Mouse (Mus musculus) T-helper 1 cell (primary cell): ENCODE measurements at regions not wholly inside any gene's neighbourhood (a gene's known extent, or its start where the extent isn't known, plus 50 kb on each side); places are given as distances from the start of the nearest gene placed in this dataset.

ENCODE experiments used
- in situ Hi-C: fragments of 300-600 bp; cut with MboI, MseI; formaldehyde crosslinking; loops from one replicate; pipeline ENCODE4 v1.15.1; 2025; ENCODE audit warnings: high pct_unique_total_duplicates

GRCm38 (mm10) chr17:61520087-61520486, 1361.0 kb downstream of the Efna5 start:
- in situ Hi-C loops = no loop called here

DNA sequence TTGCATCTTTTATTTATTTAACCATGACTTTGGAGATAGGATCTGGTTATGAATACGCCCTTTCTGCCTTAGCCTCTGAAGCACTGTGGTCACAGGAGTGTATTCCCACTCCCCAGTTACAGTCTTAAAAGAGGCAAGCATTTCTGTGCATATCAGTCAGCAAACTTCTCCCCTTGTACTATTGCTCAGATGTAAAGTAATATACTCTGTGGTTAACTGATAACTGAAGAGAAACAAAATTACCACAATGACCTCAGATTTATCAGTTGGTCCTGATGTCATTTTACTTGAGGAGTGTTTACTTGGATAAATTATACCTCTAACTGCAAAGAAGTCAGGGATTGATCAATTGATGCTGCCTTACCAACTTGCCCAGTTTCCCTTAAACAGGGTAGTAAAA, 1366.1 kb downstream of the Efna5 start:
- in situ Hi-C loops = no loop called here

GRCm38 (mm10) chr17:61513433-61513832, 1367.7 kb downstream of the Efna5 start:
- in situ Hi-C loops = no loop called here

GRCm38 (mm10) chr17:61495261-61495660, 1385.9 kb downstream of the Efna5 start:
- in situ Hi-C loops = loop anchor here (10.0 kb wide), 1 partner anchor 210 kb away; no protein-coding TSS in a partner anchor

- in situ Hi-C loops = no loop called here
Observed at GRCm38 (mm10) chr17:61477457-61477856, 1403.7 kb downstream of the Efna5 start.

GRCm38 (mm10) chr17:61474405-61474804, 1406.7 kb downstream of the Efna5 start:
- in situ Hi-C loops = no loop called here

DNA sequence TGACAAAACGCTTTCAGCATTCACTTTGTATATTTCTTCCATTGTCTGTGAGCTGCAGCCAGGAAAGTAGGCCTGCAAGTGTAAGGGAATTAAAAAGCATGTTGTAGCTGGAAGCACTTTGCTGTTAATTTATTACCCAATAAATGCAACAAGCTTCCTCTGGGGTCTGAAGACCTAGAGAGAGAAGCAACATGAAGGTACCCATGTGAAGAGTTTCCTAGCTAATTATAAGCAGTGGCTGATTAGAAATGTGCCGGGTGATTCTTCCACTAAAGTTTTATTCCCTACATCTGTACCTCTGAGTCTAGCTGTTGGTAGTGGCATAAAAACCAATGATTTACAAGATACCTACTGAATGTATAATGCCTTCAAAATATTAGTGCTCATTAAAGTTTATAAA, 1428.2 kb downstream of the Efna5 start:
- in situ Hi-C loops = no loop called here

DNA sequence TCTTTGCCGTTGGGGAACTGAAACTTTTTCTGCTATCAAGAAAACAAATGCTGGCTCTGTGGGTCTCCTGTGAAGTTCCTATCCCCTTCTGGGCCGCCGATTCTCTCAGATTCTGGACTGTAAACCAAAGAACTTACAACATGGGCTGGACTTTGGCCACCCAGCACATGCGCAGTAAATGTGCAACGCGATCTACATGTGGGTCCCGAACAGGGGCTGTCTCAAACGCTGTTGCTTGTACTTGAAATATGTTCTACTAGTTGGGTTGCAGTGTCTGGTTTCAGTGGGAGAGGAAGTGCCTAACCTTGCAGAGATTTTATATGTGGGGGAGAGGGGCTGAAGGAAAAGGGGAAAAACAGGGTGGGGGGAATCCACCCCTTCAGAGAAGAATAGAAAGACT, 1454.3 kb downstream of the Efna5 start:
- in situ Hi-C loops = no loop called here
